Mouse (Mus musculus) forebrain, embryonic 14.5 days (tissue): ENCODE measurements around the gene Pard3b. TPM values are rescaled to one million over a fixed set of nuclear protein-coding genes. Genes with fewer than 3 reads are reported as not detected.

Experiments
- ATAC-seq: fragments of 200-750 bp; cut with Nextera tagmentation; 2 replicates; pipeline ENCODE4 v1.8.0; 2017; ENCODE audit warnings: mild to moderate bottlenecking, moderate library complexity
- DNase-seq: peaks from one replicate; pipeline ENCODE4 v3.0.0-alpha.2; 2015; ENCODE audit warnings: low spot score
- H3K27ac ChIP-seq: fragments of 300-500 bp; sonication (generic); 2 replicates; pipeline ENCODE4 v1.5.1; 2014; ENCODE audit warnings: low read depth, mild to moderate bottlenecking, control low read depth, low read length, moderate library complexity
- H3K27me3 ChIP-seq: fragments of 300-500 bp; sonication (generic); replicated peaks from 2 replicates; pipeline ENCODE4 v1.6.1; 2014; ENCODE audit warnings: low read length, control low read depth, mixed read lengths; ENCODE audit not compliant: control insufficient read depth, insufficient read depth
- H3K36me3 ChIP-seq: fragments of 300-500 bp; sonication (generic); 2 replicates; pipeline ENCODE4 v1.6.1; 2014; ENCODE audit warnings: low read length, control low read depth; ENCODE audit not compliant: control insufficient read depth, insufficient read depth
- H3K4me1 ChIP-seq: fragments of 300-500 bp; sonication (generic); 2 replicates; pipeline ENCODE4 v1.6.1; 2014; ENCODE audit warnings: antibody characterized with exemption, low read length, control low read depth; ENCODE audit not compliant: control insufficient read depth, insufficient read depth
- H3K4me2 ChIP-seq: fragments of 300-500 bp; sonication (generic); 2 replicates; pipeline ENCODE4 v1.6.1; 2014; ENCODE audit warnings: mild to moderate bottlenecking, control low read depth, low read length
- H3K4me3 ChIP-seq: fragments of 300-500 bp; sonication (generic); 2 replicates; pipeline ENCODE4 v1.5.1; 2014; ENCODE audit warnings: low read depth, low read length, control low read depth
- H3K9ac ChIP-seq: fragments of 300-500 bp; sonication (generic); 2 replicates; pipeline ENCODE4 v1.6.1; 2014; ENCODE audit warnings: mild to moderate bottlenecking, low read length, control low read depth, moderate library complexity
- H3K9me3 ChIP-seq: fragments of 300-500 bp; sonication (generic); replicated peaks from 2 replicates; pipeline ENCODE4 v1.6.1; 2016; ENCODE audit warnings: low read length, control low read depth, mixed read lengths; ENCODE audit not compliant: control insufficient read depth
- whole genome bisulfite sequencing: fragments of 180-500 bp; shearing (Covaris S2); extraction: QIAGEN DNeasy Blood & Tissue Kit; methylation state at CpG from one replicate; pipeline ENCODE4 v1.1.7; 2014; 5-methylcytosine and 5-hydroxymethylcytosine counted together
- polyA plus RNA-seq: library from polyadenylated mRNA; unstranded; fragments of >200 nt; fragmentation: Nextera tagmentation; extraction: Ambion mirVana; gene quantifications from 2 replicates; pipeline ENCODE4 v1.2.1, GENCODE M21; 2014

Pard3b gene
- polyA plus RNA-seq, 1 experiment from 2014 or later: 4.3 TPM

GRCm38 (mm10) chr1:61925541-61925940, 286.9 kb downstream of the Pard3b start:
- Histone ChIP-seq H3K27ac (no peak overlapping the region), H3K4me1 (peaks cover 13% of the 10 kb centered on the region), H3K9me3 (no peaks in the 10 kb centered on the region), H3K36me3 (no peaks in the 10 kb centered on the region), H3K9ac (no peak overlapping the region), H3K27me3 (no peaks in the 10 kb centered on the region), H3K4me2 (no peak overlapping the region), H3K4me3 (no peak overlapping the region)
- ATAC-seq (peak; percentile 37; the same call in 1 of the 2 replicates), DNase-seq (no peak)
- WGBS: 65% methylated on average over 5 of the region's 5 CpGs

GRCm38 (mm10) chr1:61928131-61928761, 289.6 kb downstream of the Pard3b start:
- 36% methylated on average over 7 of the region's 7 CpGs for WGBS
- no peak overlapping the region for H3K27ac ChIP-seq
- H3K9me3 ChIP-seq: no peaks in the 10 kb centered on the region
- DNase-seq (peak; percentile 37), ATAC-seq (no peak)
- peaks cover 13% of the 10 kb centered on the region for H3K4me1 ChIP-seq
- H3K4me2 ChIP-seq: no peak overlapping the region
- H3K4me3 ChIP-seq: no peak overlapping the region
- H3K36me3 ChIP-seq: no peaks in the 10 kb centered on the region
- H3K9ac ChIP-seq: peak overlapping the region; percentile 9; the same call in 1 of the 2 replicates
- no peaks in the 10 kb centered on the region for H3K27me3 ChIP-seq

- Histone ChIP-seq H3K4me2 (no peak overlapping the region), H3K4me1 (no peaks in the 10 kb centered on the region), H3K36me3 (no peaks in the 10 kb centered on the region), H3K9ac (no peak overlapping the region), H3K4me3 (no peak overlapping the region), H3K9me3 (no peaks in the 10 kb centered on the region), H3K27ac (no peak overlapping the region), H3K27me3 (no peaks in the 10 kb centered on the region)
- DNase-seq: no peak
- no peak for ATAC-seq
- 77% methylated on average over 2 of the region's 2 CpGs for WGBS
These were observed 294.9 kb downstream of the Pard3b start for GRCm38 (mm10) chr1:61933574-61933973.

GRCm38 (mm10) chr1:61934760-61935159, 296.1 kb downstream of the Pard3b start:
- no peak for ATAC-seq
- 89% methylated on average over 4 of the region's 4 CpGs for WGBS

GRCm38 (mm10) chr1:61939882-61940281, 301.3 kb downstream of the Pard3b start:
- H3K36me3 ChIP-seq: no peaks in the 10 kb centered on the region
- no peak overlapping the region for H3K9ac ChIP-seq
- H3K9me3 ChIP-seq: peaks cover 2% of the 10 kb centered on the region; the same call in 1 of the 2 replicates
- no peaks in the 10 kb centered on the region for H3K27me3 ChIP-seq
- no peak for ATAC-seq
- WGBS: 90% methylated on average over 10 of the region's 10 CpGs
- no peak for DNase-seq
- H3K4me1 ChIP-seq: no peaks in the 10 kb centered on the region
- no peak overlapping the region for H3K4me2 ChIP-seq
- no peak overlapping the region for H3K27ac ChIP-seq
- H3K4me3 ChIP-seq: no peak overlapping the region

More at GRCm38 (mm10) chr1:61934760-61935159, 296.1 kb downstream of the Pard3b start:
- Histone ChIP-seq H3K4me1 (no peaks in the 10 kb centered on the region), H3K4me3 (no peak overlapping the region), H3K9me3 (no peaks in the 10 kb centered on the region), H3K27ac (no peak overlapping the region), H3K27me3 (no peaks in the 10 kb centered on the region), H3K9ac (no peak overlapping the region), H3K36me3 (no peaks in the 10 kb centered on the region), H3K4me2 (no peak overlapping the region)
- no peak for DNase-seq

- 89% methylated on average over 9 of the region's 9 CpGs for WGBS
- no peaks in the 10 kb centered on the region for H3K9me3 ChIP-seq
- H3K36me3 ChIP-seq: no peaks in the 10 kb centered on the region
- H3K27ac ChIP-seq: no peak overlapping the region
- no peaks in the 10 kb centered on the region for H3K27me3 ChIP-seq
- ATAC-seq (no peak), DNase-seq (no peak)
- no peak overlapping the region for H3K4me3 ChIP-seq
- no peaks in the 10 kb centered on the region for H3K4me1 ChIP-seq
- H3K4me2 ChIP-seq: no peak overlapping the region
- H3K9ac ChIP-seq: no peak overlapping the region
These were observed 322.9 kb downstream of the Pard3b start for GRCm38 (mm10) chr1:61961533-61961932.

GRCm38 (mm10) chr1:61962571-61962970, 323.9 kb downstream of the Pard3b start:
- Histone ChIP-seq H3K9me3 (no peaks in the 10 kb centered on the region), H3K4me3 (no peak overlapping the region), H3K4me2 (no peak overlapping the region), H3K4me1 (no peaks in the 10 kb centered on the region), H3K9ac (no peak overlapping the region), H3K27ac (no peak overlapping the region), H3K36me3 (no peaks in the 10 kb centered on the region), H3K27me3 (no peaks in the 10 kb centered on the region)
- ATAC-seq (no peak), DNase-seq (no peak)
- 90% methylated on average over 4 of the region's 4 CpGs for WGBS

- Histone ChIP-seq H3K4me3 (no peak overlapping the region), H3K27me3 (no peaks in the 10 kb centered on the region), H3K4me1 (no peaks in the 10 kb centered on the region), H3K4me2 (no peak overlapping the region), H3K36me3 (no peaks in the 10 kb centered on the region), H3K27ac (no peak overlapping the region), H3K9me3 (no peaks in the 10 kb centered on the region), H3K9ac (no peak overlapping the region)
- WGBS: 75% methylated on average over 3 of the region's 3 CpGs
- DNase-seq (no peak), ATAC-seq (no peak)
These were observed 328.5 kb downstream of the Pard3b start for GRCm38 (mm10) chr1:61967124-61967523.

GRCm38 (mm10) chr1:61967807-61968206, 329.2 kb downstream of the Pard3b start:
- no peaks in the 10 kb centered on the region for H3K27me3 ChIP-seq
- no peaks in the 10 kb centered on the region for H3K9me3 ChIP-seq
- no peak overlapping the region for H3K27ac ChIP-seq
- H3K4me1 ChIP-seq: no peaks in the 10 kb centered on the region
- no peak overlapping the region for H3K4me3 ChIP-seq
- 89% methylated on average over 4 of the region's 4 CpGs for WGBS
- DNase-seq (no peak), ATAC-seq (no peak)
- H3K9ac ChIP-seq: no peak overlapping the region
- no peaks in the 10 kb centered on the region for H3K36me3 ChIP-seq
- H3K4me2 ChIP-seq: no peak overlapping the region
